Mouse (Mus musculus): ENCODE measurements at regions not wholly inside any gene's neighbourhood (a gene's known extent, or its start where the extent isn't known, plus 50 kb on each side); places are given as distances from the start of the nearest gene placed in this dataset.

DNA sequence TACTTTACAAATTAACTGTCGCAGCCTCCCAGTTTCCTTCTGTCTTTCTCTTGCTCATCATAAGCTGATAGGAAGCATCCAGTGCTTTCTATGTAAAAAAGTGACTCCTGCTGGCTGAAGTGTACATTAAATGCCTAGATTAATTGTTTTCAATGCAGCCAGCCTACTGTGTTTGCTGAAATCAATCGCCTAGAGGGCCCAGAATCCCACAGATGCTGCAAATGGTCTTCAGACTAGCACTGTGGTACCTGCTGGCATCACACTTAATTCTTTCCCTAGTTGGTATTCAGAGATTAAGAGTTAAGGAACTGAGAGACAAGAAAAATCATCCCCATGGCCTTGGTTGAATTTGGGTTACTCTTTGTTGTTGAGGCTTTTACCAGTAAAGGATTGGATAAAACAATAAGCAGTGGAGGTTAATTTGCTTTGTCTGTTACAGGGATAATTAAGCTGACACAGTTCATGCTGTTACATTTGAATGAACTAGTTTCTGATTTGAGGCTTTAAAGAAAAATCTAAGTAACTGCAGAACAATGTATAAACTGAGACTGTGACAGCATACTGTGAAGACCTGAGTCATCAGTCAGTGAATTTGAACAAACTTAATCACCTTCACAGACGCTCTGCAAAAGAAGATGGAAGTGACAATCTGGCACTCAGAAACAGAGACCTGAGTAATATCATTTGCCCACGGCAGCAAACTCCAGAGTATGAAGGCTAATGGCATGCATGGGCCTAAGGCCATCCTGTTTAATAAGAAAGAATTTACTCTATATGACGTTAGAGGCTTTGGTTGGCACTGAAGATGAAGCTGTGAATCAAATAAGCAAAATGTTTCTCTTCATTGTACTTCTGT is 339.0 kb upstream of the Ddi1 start:
- DNase-seq (ENCODE audit: low spot score): no peak
